Mouse (Mus musculus): ENCODE measurements at regions not wholly inside any gene's neighbourhood (a gene's known extent, or its start where the extent isn't known, plus 50 kb on each side); places are given as distances from the start of the nearest gene placed in this dataset.

DNA sequence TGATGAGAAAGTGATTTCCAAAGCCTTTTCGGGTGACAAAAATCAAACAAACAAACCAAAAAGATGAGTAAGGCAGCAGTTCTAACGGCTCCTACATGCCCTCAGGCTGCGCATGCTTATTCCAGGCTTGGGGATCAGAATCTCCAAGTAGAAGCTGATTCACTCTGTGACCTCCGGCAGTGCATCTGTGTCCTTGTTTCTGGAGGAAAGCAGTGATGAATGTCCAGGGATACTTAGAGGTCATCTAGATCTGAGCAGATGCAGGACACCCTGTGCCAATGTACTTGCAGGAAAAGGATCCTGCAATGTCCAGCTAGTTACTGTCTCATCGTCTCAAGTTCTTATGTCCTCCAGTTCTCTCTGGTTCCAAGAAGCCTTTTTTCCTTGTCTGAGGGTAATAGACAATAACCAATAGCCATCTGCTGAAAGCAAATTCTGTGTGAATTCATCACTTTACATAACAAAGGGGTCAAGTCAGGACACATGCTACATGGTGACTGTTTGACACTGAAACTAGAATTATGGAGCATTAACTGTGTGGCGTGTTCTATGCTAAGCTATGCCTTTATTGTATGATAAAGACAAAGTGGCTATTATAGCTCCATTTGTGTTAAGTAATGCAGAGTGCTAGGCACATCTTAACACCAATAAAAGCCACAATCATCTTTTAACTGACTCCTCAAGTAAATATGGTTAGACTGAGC is 143.6 kb upstream of the Gm9747 start:
- no peak overlapping the region for H3K4me3 ChIP-seq (ENCODE audit: insufficient read depth in 1 of 2, low read depth in 1 of 2, low read length in 2 of 2, poor library complexity in 1 of 2, severe bottlenecking in 1 of 2)
- no peak overlapping the region for H3K27ac ChIP-seq (ENCODE audit: insufficient read depth, low read depth, low read length, poor library complexity, severe bottlenecking)
- DNase-seq (ENCODE audit: low read depth, low spot score) = no peak
- H3K9me3 ChIP-seq (ENCODE audit: control insufficient read depth, insufficient read depth, low read depth, low read length) = no peaks in the 10 kb centered on the region
- no peaks in the 10 kb centered on the region for H3K36me3 ChIP-seq (ENCODE audit: control insufficient read depth, insufficient read depth, low read length, poor library complexity, severe bottlenecking)
- H3K4me1 ChIP-seq (ENCODE audit: control insufficient read depth in 2 of 2, insufficient read depth in 2 of 2, low read length in 2 of 2, poor library complexity in 1 of 2) = no peaks in the 10 kb centered on the region
- H3K9ac ChIP-seq (ENCODE audit: insufficient read depth, low read depth, low read length, poor library complexity, severe bottlenecking) = no peak overlapping the region
- TF ChIP-seq MAFK (IDR thresholded peaks at IDR 0.05; ENCODE audit: insufficient read depth, low read depth, low read length) = no peak
- TF ChIP-seq ZC3H11A (IDR thresholded peaks at IDR 0.05; ENCODE audit: borderline replicate concordance, low read depth, low read length) = no peak
- no peak for TF ChIP-seq HCFC1 (IDR thresholded peaks at IDR 0.05; ENCODE audit: borderline replicate concordance, insufficient read depth, low read length)
- TF ChIP-seq ZNF384 (IDR thresholded peaks at IDR 0.05; ENCODE audit: low read depth, low read length) = no peak
- TF ChIP-seq CHD2 (IDR thresholded peaks at IDR 0.05; ENCODE audit: low read depth, low read length) = no peak
- in situ Hi-C loops (cut with MboI; ENCODE audit: low sequenced_read_pairs in 2 of 2, unreplicated experiment in 2 of 2) = no loop called here

DNA sequence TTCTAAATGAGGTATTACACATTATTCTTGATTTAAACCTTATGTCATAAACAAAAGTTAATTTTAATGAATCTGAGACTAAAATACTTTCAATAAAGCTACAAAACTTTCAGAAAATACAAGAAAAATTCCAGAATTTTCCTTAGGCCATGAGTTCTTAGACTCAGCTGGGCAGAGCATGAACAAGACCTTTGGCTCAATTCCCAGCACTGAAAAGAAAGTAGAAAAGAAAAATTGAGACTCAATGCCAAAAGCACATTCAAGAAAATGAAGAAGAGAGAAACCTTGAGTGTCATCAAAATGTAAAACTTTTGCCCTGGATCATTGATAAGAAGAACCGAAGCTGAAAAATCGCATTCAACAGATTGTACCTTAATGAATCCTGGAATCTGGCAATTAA is 137.8 kb upstream of the Gm9747 start:
- no peaks in the 10 kb centered on the region for H3K4me1 ChIP-seq (ENCODE audit: control insufficient read depth in 2 of 2, insufficient read depth in 2 of 2, low read length in 2 of 2, poor library complexity in 1 of 2)
- TF ChIP-seq HCFC1 (IDR thresholded peaks at IDR 0.05; ENCODE audit: borderline replicate concordance, insufficient read depth, low read length) = no peak
- TF ChIP-seq ZNF384 (IDR thresholded peaks at IDR 0.05; ENCODE audit: low read depth, low read length) = no peak
- no peak for TF ChIP-seq ZC3H11A (IDR thresholded peaks at IDR 0.05; ENCODE audit: borderline replicate concordance, low read depth, low read length)
- no peak for TF ChIP-seq MAFK (IDR thresholded peaks at IDR 0.05; ENCODE audit: insufficient read depth, low read depth, low read length)
- TF ChIP-seq CHD2 (IDR thresholded peaks at IDR 0.05; ENCODE audit: low read depth, low read length) = no peak
- in situ Hi-C loops (cut with MboI; ENCODE audit: low sequenced_read_pairs in 2 of 2, unreplicated experiment in 2 of 2) = no loop called here
- no peaks in the 10 kb centered on the region for H3K36me3 ChIP-seq (ENCODE audit: control insufficient read depth, insufficient read depth, low read length, poor library complexity, severe bottlenecking)
- H3K4me3 ChIP-seq (ENCODE audit: insufficient read depth in 1 of 2, low read depth in 1 of 2, low read length in 2 of 2, poor library complexity in 1 of 2, severe bottlenecking in 1 of 2) = no peak overlapping the region
- DNase-seq (ENCODE audit: low read depth, low spot score) = no peak
- H3K9ac ChIP-seq (ENCODE audit: insufficient read depth, low read depth, low read length, poor library complexity, severe bottlenecking) = no peak overlapping the region
- H3K27ac ChIP-seq (ENCODE audit: insufficient read depth, low read depth, low read length, poor library complexity, severe bottlenecking) = no peak overlapping the region
- no peaks in the 10 kb centered on the region for H3K9me3 ChIP-seq (ENCODE audit: control insufficient read depth, insufficient read depth, low read depth, low read length)

DNA sequence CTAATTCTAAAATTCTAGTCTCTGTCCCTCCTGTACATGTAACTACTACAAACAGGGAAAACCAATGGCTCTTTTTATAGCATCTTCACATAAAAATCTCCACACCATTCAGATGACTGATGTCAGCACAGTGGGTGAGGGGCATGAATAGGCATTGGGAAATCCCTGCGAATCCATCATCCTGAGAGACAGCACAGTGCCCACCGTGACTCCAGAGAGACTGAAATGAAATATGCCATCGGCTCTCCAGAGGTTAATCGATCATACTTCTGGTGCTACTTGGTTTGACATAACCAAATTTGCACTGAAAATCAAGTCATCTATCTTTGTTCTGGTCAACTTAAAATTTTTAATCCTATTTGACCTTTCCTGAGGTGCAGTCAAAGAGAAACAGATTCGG is 126.2 kb upstream of the Gm9747 start:
- Histone ChIP-seq H3K27ac (ENCODE audit: insufficient read depth, low read depth, low read length, poor library complexity, severe bottlenecking) (no peak overlapping the region), H3K9ac (ENCODE audit: insufficient read depth, low read depth, low read length, poor library complexity, severe bottlenecking) (no peak overlapping the region), H3K4me3 (ENCODE audit: insufficient read depth in 1 of 2, low read depth in 1 of 2, low read length in 2 of 2, poor library complexity in 1 of 2, severe bottlenecking in 1 of 2) (no peak overlapping the region), H3K9me3 (ENCODE audit: control insufficient read depth, insufficient read depth, low read depth, low read length) (no peaks in the 10 kb centered on the region), H3K4me1 (ENCODE audit: control insufficient read depth in 2 of 2, insufficient read depth in 2 of 2, low read length in 2 of 2, poor library complexity in 1 of 2) (no peaks in the 10 kb centered on the region), H3K36me3 (ENCODE audit: control insufficient read depth, insufficient read depth, low read length, poor library complexity, severe bottlenecking) (no peaks in the 10 kb centered on the region)
- DNase-seq (ENCODE audit: low read depth, low spot score) = no peak
- TF ChIP-seq HCFC1 (IDR thresholded peaks at IDR 0.05; ENCODE audit: borderline replicate concordance, insufficient read depth, low read length) (no peak), CHD2 (IDR thresholded peaks at IDR 0.05; ENCODE audit: low read depth, low read length) (no peak), MAFK (IDR thresholded peaks at IDR 0.05; ENCODE audit: insufficient read depth, low read depth, low read length) (no peak), ZNF384 (IDR thresholded peaks at IDR 0.05; ENCODE audit: low read depth, low read length) (no peak), ZC3H11A (IDR thresholded peaks at IDR 0.05; ENCODE audit: borderline replicate concordance, low read depth, low read length) (no peak)
- in situ Hi-C loops (cut with MboI; ENCODE audit: low sequenced_read_pairs in 2 of 2, unreplicated experiment in 2 of 2) = no loop called here

DNA sequence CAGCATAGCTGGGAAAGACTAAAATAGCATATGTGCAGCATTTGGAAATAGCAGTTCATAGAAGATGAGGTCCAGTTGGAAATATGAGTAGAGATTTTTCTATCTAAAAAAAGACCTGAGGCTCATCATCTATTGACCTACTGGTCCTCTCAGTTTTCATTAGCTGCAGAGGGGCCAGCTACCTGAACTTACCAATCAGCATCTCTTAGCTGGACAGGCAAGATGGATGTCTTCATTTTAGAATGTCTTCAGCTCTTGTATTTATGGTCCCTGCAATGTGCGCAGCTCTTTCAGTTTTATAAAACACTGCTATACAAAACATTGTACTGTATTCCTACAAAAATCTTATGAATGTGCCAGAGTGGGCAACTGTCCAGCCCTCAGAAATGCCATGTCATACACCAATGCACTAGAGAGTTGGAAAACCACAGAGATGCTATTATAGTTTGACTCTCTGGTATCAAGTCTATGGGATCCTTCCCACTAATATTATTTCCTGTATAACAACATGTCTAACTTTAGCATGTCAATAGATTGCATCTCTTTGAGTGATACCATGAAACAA is 122.8 kb upstream of the Gm9747 start:
- Histone ChIP-seq H3K4me3 (ENCODE audit: insufficient read depth in 1 of 2, low read depth in 1 of 2, low read length in 2 of 2, poor library complexity in 1 of 2, severe bottlenecking in 1 of 2) (no peak overlapping the region), H3K9me3 (ENCODE audit: control insufficient read depth, insufficient read depth, low read depth, low read length) (no peaks in the 10 kb centered on the region), H3K9ac (ENCODE audit: insufficient read depth, low read depth, low read length, poor library complexity, severe bottlenecking) (no peak overlapping the region), H3K36me3 (ENCODE audit: control insufficient read depth, insufficient read depth, low read length, poor library complexity, severe bottlenecking) (no peaks in the 10 kb centered on the region), H3K4me1 (ENCODE audit: control insufficient read depth in 2 of 2, insufficient read depth in 2 of 2, low read length in 2 of 2, poor library complexity in 1 of 2) (no peaks in the 10 kb centered on the region), H3K27ac (ENCODE audit: insufficient read depth, low read depth, low read length, poor library complexity, severe bottlenecking) (no peak overlapping the region)
- in situ Hi-C loops (cut with MboI; ENCODE audit: low sequenced_read_pairs in 2 of 2, unreplicated experiment in 2 of 2) = no loop called here
- no peak for DNase-seq (ENCODE audit: low read depth, low spot score)
- TF ChIP-seq ZNF384 (IDR thresholded peaks at IDR 0.05; ENCODE audit: low read depth, low read length) (no peak), MAFK (IDR thresholded peaks at IDR 0.05; ENCODE audit: insufficient read depth, low read depth, low read length) (no peak)
